Mouse (Mus musculus): Measurements from ENCODE around the gene Lrg1.

Lrg1 gene

GRCm38 (mm10) chr17:56136558-56136957, 14.8 kb upstream of the Lrg1 start:
- no peak for DNase-seq (ENCODE audit: low read depth, low spot score)

DNA sequence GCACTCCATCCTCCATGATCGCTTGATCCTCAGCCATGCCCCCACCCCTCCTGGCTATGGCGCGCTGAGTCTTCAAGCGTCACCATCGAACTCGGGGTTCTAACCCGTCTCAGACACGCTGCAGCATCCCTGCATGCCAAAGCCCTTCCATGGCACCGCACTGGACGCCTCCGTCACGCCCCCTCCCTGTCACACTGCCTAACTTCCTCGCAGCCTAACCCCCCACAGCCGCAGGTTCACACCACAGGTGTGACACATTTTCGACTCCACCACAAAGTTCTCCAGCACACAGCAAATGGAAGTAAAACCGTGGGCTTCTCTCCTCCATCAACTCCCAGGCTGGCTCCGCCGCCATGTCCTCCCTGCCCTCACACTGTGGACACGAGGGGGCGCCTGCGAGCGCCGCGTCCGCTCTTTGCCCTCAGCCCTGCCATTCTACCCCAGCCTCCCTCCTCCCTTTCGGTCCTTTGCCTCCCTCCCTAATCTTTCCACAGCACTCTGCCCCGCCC, 12.7 kb upstream of the Lrg1 start:
- DNase-seq (ENCODE audit: low read depth, low spot score): no peak

DNA sequence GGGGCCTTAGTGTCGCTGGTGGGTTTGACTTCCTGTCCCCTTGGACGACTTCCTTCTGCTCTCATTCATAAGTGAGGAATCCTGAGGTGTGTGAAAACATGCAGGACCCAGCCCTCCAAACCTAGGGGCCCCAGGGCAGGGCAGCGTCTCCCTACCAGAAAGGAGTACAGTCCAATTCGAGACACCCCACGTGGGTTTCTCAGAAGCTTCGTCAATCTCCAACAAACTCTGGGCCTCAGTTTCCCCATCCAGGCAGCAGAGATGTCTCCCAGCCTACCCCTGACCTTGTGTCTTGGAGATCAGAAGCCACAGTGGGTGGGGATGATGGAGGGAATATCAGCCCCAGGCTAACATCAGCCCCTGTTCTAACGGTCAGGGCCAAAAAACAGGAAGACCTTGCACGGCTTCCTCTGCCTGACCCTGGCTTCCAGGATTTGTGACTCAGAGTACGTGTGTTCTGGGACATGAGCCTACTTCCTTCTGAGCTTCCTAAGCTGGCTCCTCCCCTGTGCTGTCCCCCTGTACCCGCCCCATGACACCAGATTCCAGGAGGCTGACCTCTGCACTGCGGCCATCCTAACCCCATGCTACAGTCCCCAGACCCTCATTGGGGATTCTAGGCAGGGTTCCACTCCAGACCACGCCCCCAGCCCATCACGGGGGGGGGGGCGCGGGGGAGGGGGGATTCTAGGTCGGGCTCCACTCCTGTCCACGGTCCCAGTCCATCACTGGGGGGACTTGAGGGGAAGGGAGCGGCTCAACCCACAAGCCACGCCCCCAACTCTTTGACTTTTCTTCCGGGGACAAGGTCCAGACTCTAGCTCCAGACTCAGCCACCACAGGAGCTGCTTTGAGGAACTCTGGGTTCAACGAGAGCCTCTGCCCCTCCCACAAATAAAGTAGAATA, 11.9 kb upstream of the Lrg1 start:
- no peak for DNase-seq (ENCODE audit: low read depth, low spot score)

DNA sequence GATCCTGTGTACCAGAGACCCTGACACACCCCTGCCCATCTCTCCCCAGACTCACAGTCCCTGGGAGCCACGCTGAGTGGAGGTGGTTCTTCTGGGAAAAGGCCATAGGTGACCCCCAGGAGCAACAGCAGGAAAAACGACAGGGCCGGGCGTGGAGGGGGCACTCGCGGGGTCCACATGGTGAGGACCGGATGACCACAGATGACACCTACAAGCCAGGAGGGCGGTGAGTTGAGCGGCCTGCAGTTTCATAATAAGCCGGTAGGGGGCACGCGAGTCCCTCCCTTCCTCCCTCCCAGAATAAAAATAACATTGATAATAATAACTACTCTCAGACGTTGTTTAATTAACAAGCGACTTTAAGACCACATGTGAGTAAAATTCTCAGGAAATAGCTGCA, 10.9 kb upstream of the Lrg1 start:
- DNase-seq (ENCODE audit: low read depth, low spot score): no peak

DNA sequence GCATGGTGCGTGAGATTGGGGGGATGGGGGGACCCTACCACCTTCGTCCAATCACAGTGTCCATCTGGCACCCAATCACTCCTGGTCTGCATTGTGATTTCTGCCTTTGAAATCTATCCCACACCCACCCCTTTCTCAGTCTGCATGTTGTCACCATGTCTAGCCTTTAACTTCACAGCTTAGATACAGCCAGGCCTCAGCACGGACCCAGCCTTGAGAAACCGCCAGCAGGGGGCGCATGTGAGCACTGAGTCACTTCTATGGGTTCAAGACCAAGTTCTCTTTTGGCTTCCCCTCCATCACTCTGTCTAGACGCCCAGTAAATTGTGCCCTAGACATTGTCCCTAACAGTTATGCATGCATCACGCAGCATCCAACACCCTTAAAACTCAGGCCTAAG, 10.0 kb upstream of the Lrg1 start:
- no peak for DNase-seq (ENCODE audit: low read depth, low spot score)

- no peak for DNase-seq (ENCODE audit: low read depth, low spot score)
Measured at GRCm38 (mm10) chr17:56131136-56131535, 9.3 kb upstream of the Lrg1 start.

GRCm38 (mm10) chr17:56128246-56128645, 6.4 kb upstream of the Lrg1 start:
- DNase-seq (ENCODE audit: low read depth, low spot score): no peak

GRCm38 (mm10) chr17:56126175-56126574, 4.4 kb upstream of the Lrg1 start:
- no peak for DNase-seq (ENCODE audit: low read depth, low spot score)

DNA sequence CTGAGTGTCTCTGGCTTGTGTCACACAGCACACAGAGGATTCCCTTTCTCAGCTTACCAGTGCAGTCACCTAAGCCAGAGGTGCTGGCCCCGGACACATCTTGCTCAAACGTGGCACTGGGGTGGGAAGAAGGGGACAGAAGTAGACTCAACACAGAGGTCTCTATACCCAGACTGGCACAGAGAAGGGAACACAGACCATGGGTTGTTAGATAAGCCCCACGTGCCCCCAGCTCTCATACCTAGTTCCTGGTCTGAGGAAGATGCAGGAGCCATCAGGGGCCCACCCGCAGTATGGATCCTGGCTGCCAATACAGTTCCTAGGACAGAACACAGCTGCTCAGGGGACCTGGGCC, 3.5 kb upstream of the Lrg1 start:
- DNase-seq (ENCODE audit: low read depth, low spot score): no peak

DNA sequence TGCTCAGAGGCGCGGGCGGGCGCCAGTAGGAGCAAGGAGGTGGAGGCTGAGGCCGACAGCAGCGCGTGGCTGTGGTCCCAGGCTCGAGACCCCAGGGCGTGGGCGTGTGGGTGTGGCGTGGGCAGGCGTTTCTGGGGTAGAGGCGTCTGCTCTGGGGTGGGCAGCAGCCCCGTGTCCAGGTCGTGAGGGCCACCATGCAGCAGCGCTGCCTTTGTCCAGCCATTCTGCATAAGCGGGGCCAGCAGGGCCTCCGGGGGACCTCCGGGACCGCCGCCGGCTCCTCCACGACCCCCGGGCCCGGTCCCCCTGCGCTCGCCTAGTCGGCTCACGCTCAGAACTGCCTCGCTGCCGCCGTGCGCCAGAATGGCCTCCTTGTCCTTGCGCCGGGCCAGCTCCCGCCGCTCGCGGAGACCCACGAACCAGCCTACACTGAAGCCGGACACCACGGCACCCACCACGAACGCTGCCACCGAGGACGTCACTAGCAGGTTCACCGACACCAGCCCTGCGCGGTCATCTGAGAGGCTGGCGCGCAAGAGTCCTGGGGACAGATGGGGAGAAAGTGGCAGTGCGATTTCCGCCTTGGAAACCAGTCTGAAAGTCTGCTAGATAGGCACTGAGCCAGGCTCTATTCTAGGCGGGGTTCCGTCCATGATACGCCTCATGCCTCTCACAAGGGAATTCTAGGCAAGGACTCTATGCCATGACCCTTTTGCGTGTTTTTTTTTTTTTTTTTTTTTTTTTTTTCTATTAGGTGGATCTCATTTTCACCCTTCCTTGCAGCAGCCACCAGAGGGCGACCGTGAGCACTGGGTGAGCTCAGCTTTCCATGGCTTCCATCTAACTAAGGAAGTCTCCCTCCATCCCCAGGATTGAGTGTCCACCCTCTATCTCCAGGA, 2.8 kb upstream of the Lrg1 start:
- DNase-seq (ENCODE audit: low read depth, low spot score): no peak

DNA sequence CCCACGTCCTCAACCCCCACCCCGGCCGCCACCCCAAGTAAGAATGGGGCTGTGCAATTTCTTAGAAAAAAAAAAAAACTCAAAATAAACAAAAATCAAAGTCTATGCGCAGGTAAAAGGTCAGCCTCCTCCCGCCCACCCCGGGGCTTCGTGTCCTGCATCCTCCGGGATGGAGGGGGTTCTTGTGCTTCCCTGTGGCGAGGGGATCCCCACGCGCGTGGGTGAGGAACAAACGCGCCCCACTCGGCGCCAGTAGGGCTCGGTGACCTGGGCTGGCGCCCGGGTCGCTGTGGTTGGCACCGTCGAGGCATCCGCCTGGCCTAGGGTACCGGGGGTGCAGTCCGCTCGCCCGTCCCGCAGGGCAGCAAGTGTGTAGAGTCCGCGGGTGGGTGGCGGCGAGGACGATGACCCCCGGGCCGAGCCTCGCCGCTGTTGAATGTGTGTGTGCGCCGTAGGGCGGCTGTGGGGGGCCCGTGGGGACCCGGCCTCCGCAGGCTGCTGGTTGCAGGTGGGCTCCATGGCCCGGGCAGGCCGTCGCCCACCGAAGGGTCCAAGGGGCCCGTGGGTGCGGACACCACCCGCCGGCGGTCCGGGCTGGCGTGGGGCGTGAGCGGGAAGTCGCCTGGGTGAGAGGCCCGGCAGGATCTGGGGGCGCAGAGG, 2.0 kb upstream of the Lrg1 start:
- DNase-seq (ENCODE audit: low read depth, low spot score): no peak

DNA sequence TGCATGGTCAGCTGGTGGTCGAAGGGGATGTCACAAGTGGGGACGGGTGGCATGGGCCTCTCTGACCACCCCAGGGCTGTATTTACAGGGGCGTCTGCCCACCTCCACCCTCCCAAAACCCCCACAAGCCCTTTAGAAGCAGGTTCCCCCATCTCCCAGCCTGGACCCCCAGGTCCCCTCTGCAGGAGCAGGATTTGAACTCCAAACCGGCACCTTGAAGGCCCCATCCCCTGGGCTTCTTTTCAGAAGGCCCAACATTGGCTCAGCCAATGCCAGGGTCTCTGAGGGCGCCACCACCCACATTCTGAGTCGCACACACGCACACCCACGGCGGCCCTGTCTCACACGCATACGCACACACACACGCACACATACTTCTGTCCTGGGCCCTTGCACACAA, 1.4 kb upstream of the Lrg1 start:
- no peak for DNase-seq (ENCODE audit: low read depth, low spot score)

DNA sequence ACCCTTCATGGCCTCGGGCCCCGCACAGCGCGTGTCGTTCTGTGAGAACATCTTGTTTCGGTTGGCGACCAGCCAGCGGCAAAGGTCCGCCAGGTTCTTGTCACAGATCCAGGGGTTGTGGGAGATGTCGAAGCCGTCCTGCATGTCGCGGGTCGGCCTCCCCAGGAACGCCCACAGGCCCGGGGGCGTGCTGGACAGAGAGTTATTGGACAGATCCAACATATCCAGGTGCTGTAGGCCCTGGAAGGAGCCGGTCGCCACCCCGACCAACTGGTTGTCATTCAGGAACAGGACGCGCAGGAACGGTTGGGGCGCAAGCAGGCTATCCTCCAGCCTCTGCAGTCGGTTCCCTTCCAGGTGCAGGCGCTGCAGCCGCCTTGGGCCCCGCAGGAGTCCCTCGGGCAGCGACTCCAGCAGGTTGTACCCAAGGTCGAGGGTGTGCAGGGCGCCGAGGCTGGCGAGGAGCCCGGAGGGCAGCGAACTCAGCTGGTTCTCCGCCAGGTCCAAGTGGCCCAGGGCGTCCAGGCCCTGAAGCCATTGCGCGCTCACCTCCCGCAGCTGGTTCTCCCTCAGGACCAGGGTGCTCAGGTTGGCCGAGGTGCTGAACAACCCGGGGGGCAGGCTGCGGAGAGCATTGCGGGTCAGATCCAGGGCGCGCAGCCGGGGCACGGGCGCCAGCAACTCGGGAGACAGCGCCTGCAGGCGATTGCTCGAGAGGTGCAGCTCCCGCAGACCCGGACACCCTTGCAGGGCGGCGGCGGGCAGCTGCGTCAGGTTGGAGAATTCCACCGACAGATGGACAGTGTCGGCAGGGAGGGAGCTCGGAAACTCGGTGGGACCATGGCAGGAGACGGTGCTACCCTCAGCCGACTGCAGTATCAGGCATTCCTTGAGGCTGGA, 1.6 kb downstream of the Lrg1 start:
- no peak for DNase-seq (ENCODE audit: low read depth, low spot score)

DNA sequence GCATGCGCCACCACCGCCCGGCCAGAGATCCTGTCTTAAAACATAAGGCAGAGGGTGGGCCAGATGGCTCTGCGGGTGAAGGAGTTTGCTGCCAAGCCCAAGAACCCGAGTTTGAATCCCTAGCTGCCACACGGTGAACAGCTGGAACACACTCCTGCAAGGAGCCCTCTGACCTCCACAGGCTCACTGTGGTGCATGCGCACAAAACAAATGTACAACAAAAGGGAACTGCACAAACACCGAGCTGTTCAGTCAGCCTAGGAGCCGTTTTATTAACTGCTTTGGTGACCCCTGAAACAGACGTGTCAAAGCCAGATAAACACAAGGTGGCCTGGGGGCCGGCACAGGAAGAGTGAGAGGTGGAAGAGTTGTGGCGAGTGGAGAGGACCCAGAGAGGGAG, 2.4 kb downstream of the Lrg1 start:
- DNase-seq (ENCODE audit: low read depth, low spot score): no peak

GRCm38 (mm10) chr17:56117251-56117710, 4.5 kb downstream of the Lrg1 start, which contains the start of gene Plin5:
Plin5 (minus strand) TSS chr17:56117596.
- no peak for DNase-seq (ENCODE audit: low read depth, low spot score)

DNA sequence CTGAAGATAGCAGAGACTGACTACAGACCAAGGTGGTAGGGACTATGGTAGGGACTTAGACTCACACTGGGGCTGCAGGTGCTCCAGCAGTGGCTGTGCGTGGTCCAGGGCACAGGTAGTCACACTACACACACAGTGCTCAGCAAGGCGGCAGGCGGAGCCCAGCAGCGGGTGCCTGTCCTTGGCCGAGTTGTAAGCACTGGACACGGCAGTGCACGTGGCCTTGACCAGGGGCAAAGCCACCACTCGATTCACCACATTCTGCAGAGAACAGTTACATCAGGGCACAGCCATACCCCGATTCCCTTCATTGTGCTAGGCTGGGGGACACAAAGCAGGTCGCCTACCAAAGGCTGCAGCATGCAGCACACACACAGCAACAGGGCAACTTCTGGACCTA, 5.6 kb downstream of the Lrg1 start:
- DNase-seq (ENCODE audit: low read depth, low spot score): no peak

- no peak for DNase-seq (ENCODE audit: low read depth, low spot score)
Measured at GRCm38 (mm10) chr17:56112743-56113142, 9.1 kb downstream of the Lrg1 start.

DNA sequence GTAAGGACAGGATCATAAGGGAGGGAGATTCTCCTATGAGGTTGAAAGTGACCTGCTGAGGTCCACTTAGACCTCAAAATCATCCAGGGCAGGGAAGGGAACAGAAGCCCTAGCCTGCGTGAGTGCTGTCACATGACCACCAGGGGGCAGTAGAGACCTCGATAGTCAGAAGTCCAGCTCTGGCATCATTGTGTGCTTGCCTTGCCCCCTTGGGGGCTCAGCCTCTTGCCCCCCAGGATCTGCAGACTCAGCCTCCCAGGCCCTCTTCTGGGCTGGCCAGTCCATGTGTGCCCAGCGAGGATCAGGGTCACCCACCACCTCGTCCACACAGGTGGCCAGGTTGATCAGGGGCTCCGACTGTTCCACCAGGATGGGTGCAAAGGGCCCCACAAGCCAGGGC, 9.9 kb downstream of the Lrg1 start:
- DNase-seq (ENCODE audit: low read depth, low spot score): peak; percentile 43

- no peak for DNase-seq (ENCODE audit: low read depth, low spot score)
Measured at GRCm38 (mm10) chr17:56111021-56111420, 10.8 kb downstream of the Lrg1 start.

GRCm38 (mm10) chr17:56110571-56110970, 11.2 kb downstream of the Lrg1 start:
- DNase-seq (ENCODE audit: low read depth, low spot score): no peak

Data from telencephalon, adult 2 months (tissue).